ENCODE assay signal across 24 mouse cellular contexts in the genomic region with DNA sequence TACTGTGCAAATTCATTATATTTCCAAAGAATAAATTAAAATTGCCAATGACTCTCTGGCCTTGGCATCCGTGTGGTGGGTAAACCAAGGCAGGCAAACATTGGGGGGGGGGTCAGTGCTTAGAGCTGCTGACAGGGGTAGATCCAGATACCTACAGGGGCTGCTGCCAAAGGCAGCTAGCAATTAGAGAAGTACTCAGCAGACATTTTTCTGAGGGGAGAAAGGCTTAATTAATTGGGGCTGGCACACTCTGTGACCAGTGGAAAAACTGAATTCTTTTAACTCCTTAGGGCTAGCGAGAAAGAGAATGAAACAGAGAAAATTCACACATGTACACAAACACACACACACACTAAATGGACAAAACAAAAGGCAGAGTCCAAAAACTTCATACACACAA.
A peak's percentile ranks its signal among the peaks of the same experiment; 100 is the strongest.
DNase-seq lines count a peak whose midpoint lies in the region; ATAC-seq and TF ChIP-seq lines count a peak whose summit lies in the region.
"Had no signal": no experiment of that assay in that cellular context is flagged by ENCODE, and none has a peak within 500 bp of the region (broad histone marks: within the 10 kb centered on the region; RNA-seq: fewer than 3 reads in every experiment).

No protein-coding gene starts in this region.

- H3K9me3 ChIP-seq in forebrain, embryonic 13.5 days (replicated peaks), result no peaks in the 10 kb centered on the region
- no peaks in the 10 kb centered on the region for H3K9me3 ChIP-seq in forebrain, embryonic 11.5 days (ENCODE audit: control insufficient read depth, low read length)
- H3K9me3 ChIP-seq in forebrain, embryonic 15.5 days, result no peaks in the 10 kb centered on the region
- no peaks in the 10 kb centered on the region for H3K9me3 ChIP-seq in forebrain, embryonic 10.5 days
- H3K9me3 ChIP-seq: embryonic facial prominence, embryonic 13.5 days; embryonic facial prominence, embryonic 15.5 days; G1E had no signal

- H3K36me3 ChIP-seq in forebrain, embryonic 13.5 days (ENCODE audit: poor library complexity, severe bottlenecking), result no peaks in the 10 kb centered on the region
- no peaks in the 10 kb centered on the region for H3K36me3 ChIP-seq in forebrain, embryonic 11.5 days (ENCODE audit: control insufficient read depth, insufficient read depth, low read length)
- H3K36me3 ChIP-seq in forebrain, embryonic 15.5 days, result no peaks in the 10 kb centered on the region
- H3K36me3 ChIP-seq in forebrain, embryonic 10.5 days (replicated peaks), result no peaks in the 10 kb centered on the region
- H3K36me3 ChIP-seq: embryonic facial prominence, embryonic 13.5 days; embryonic facial prominence, embryonic 15.5 days; G1E had no signal

- no peak for DNase-seq in forebrain, embryonic 11.5 days (ENCODE audit: low spot score)
- DNase-seq in forebrain, embryonic 10.5 days (ENCODE audit: extremely low spot score, low spot score), result no peak
- DNase-seq in brain, embryonic 14.5 days (ENCODE audit: low read depth), result peak; percentile 65
- DNase-seq: adrenal gland, adult 8-10 months; adrenal gland, postnatal 14 days; adrenal gland, postnatal 36 days; B cell, adult 2 months; cerebellum, adult 11 months; cerebellum, adult 18-20 months; cerebellum, adult 8-10 months; cerebellum, adult 9-11 months; cerebellum, postnatal 14 days; cerebellum, postnatal 36 days; embryo, embryonic 11 days had no signal

- H3K4me1 ChIP-seq in forebrain, embryonic 13.5 days, result no peaks in the 10 kb centered on the region
- H3K4me1 ChIP-seq in forebrain, embryonic 11.5 days (replicated peaks; ENCODE audit: control insufficient read depth, insufficient read depth, low read length), result no peaks in the 10 kb centered on the region
- no peaks in the 10 kb centered on the region for H3K4me1 ChIP-seq in forebrain, embryonic 15.5 days
- no peaks in the 10 kb centered on the region for H3K4me1 ChIP-seq in forebrain, embryonic 10.5 days
- H3K4me1 ChIP-seq: embryonic facial prominence, embryonic 13.5 days; embryonic facial prominence, embryonic 15.5 days had no signal

- 71% methylated on average over 2 of the region's 2 CpGs for WGBS in forebrain, embryonic 13.5 days
- 86% methylated on average over 2 of the region's 2 CpGs for WGBS in forebrain, embryonic 11.5 days
- WGBS in forebrain, embryonic 15.5 days, result 37% methylated on average over 2 of the region's 2 CpGs
- 88% methylated on average over 2 of the region's 2 CpGs for WGBS in forebrain, embryonic 10.5 days

- H3K4me3 ChIP-seq in forebrain, embryonic 13.5 days, result no peak overlapping the region
- no peak overlapping the region for H3K4me3 ChIP-seq in forebrain, embryonic 11.5 days (ENCODE audit: low read depth, low read length)
- H3K4me3 ChIP-seq in forebrain, embryonic 15.5 days, result no peak overlapping the region
- H3K4me3 ChIP-seq in forebrain, embryonic 10.5 days, result no peak overlapping the region
- H3K4me3 ChIP-seq: embryonic facial prominence, embryonic 13.5 days; embryonic facial prominence, embryonic 15.5 days; erythroblast, embryonic 14.5 days had no signal

- no peak overlapping the region for H3K27ac ChIP-seq in forebrain, embryonic 13.5 days
- H3K27ac ChIP-seq in forebrain, embryonic 11.5 days (ENCODE audit: low read depth, low read length), result no peak overlapping the region
- H3K27ac ChIP-seq in forebrain, embryonic 15.5 days (replicated peaks), result no peak overlapping the region
- no peak overlapping the region for H3K27ac ChIP-seq in forebrain, embryonic 10.5 days
- H3K27ac ChIP-seq: embryonic facial prominence, embryonic 13.5 days; embryonic facial prominence, embryonic 15.5 days had no signal

- no peak for TF ChIP-seq CTCF in brain, embryonic 14.5 days (IDR thresholded peaks at IDR 0.05; ENCODE audit: borderline replicate concordance, extremely low read depth, insufficient read depth, insufficient read length)

- TF ChIP-seq POLR2A in brain, embryonic 14.5 days (IDR thresholded peaks at IDR 0.05; ENCODE audit: borderline replicate concordance, extremely low read depth, insufficient read depth, insufficient read length, poor library complexity, severe bottlenecking), result no peak

- peak; percentile 72; the same call in 1 of the 2 replicates for ATAC-seq in forebrain, embryonic 13.5 days
- no peak for ATAC-seq in forebrain, embryonic 11.5 days (replicated peaks; ENCODE audit: low FRiP score)
- ATAC-seq in forebrain, embryonic 15.5 days (replicated peaks), result peak; percentile 74
- ATAC-seq: activated CD4-positive, CD25-positive, alpha-beta regulatory T cell, adult 4 months; CD4-positive, CD25-positive, alpha-beta regulatory T cell, adult 4 months; Patski had no signal

- no peak overlapping the region for H3K9ac ChIP-seq in forebrain, embryonic 13.5 days
- no peak overlapping the region for H3K9ac ChIP-seq in forebrain, embryonic 11.5 days (ENCODE audit: low read length)
- H3K9ac ChIP-seq in forebrain, embryonic 15.5 days (replicated peaks), result no peak overlapping the region
- H3K9ac ChIP-seq: embryonic facial prominence, embryonic 13.5 days; embryonic facial prominence, embryonic 15.5 days had no signal

- H3K27me3 ChIP-seq in forebrain, embryonic 13.5 days, result no peaks in the 10 kb centered on the region
- H3K27me3 ChIP-seq in forebrain, embryonic 11.5 days (ENCODE audit: control insufficient read depth, insufficient read depth, low read length), result no peaks in the 10 kb centered on the region
- H3K27me3 ChIP-seq in forebrain, embryonic 15.5 days, result no peaks in the 10 kb centered on the region
- H3K27me3 ChIP-seq in forebrain, embryonic 10.5 days (ENCODE audit: poor library complexity, severe bottlenecking), result no peaks in the 10 kb centered on the region
- H3K27me3 ChIP-seq: CH12.LX; embryonic facial prominence, embryonic 13.5 days; embryonic facial prominence, embryonic 15.5 days; Patski had no signal

- H3K4me2 ChIP-seq in forebrain, embryonic 13.5 days, result no peak overlapping the region
- no peak overlapping the region for H3K4me2 ChIP-seq in forebrain, embryonic 11.5 days (ENCODE audit: low read depth, low read length, severe bottlenecking)
- no peak overlapping the region for H3K4me2 ChIP-seq in forebrain, embryonic 15.5 days (replicated peaks)
- H3K4me2 ChIP-seq: embryonic facial prominence, embryonic 13.5 days; embryonic facial prominence, embryonic 15.5 days had no signal
